34 mouse cellular contexts compared by ENCODE assay signal in genomic region chr3:36501546-36501945, GRCm38 (mm10). TPM values are rescaled to one million over a fixed set of nuclear protein-coding genes. Genes with fewer than 3 reads are reported as not detected.
"Had no signal": no experiment of that assay in that cellular context is flagged by ENCODE, and none has a peak within 500 bp of the region (broad histone marks: within the 10 kb centered on the region; RNA-seq: fewer than 3 reads in every experiment).

No protein-coding gene starts in this region.

- H3K9me3 ChIP-seq: embryonic facial prominence, embryonic 10.5 days; embryonic facial prominence, embryonic 12.5 days; embryonic facial prominence, embryonic 13.5 days; embryonic facial prominence, embryonic 15.5 days; forebrain, embryonic 10.5 days; forebrain, embryonic 12.5 days; forebrain, embryonic 13.5 days; forebrain, embryonic 15.5 days had no signal

- H3K4me1 ChIP-seq: embryonic facial prominence, embryonic 12.5 days; embryonic facial prominence, embryonic 13.5 days; forebrain, embryonic 15.5 days had no signal

- H3K4me2 ChIP-seq: embryonic facial prominence, embryonic 12.5 days; embryonic facial prominence, embryonic 13.5 days; embryonic facial prominence, embryonic 15.5 days; forebrain, embryonic 12.5 days; forebrain, embryonic 13.5 days; forebrain, embryonic 15.5 days had no signal

- H3K27ac ChIP-seq: embryonic facial prominence, embryonic 10.5 days; embryonic facial prominence, embryonic 12.5 days; embryonic facial prominence, embryonic 13.5 days; embryonic facial prominence, embryonic 15.5 days; forebrain, embryonic 10.5 days; forebrain, embryonic 12.5 days; forebrain, embryonic 13.5 days; forebrain, embryonic 15.5 days; gastrocnemius, adult 2 months; heart, adult 2 months had no signal

- H3K4me3 ChIP-seq: embryonic facial prominence, embryonic 10.5 days; embryonic facial prominence, embryonic 12.5 days; embryonic facial prominence, embryonic 13.5 days; embryonic facial prominence, embryonic 15.5 days; erythroblast, embryonic 14.5 days; forebrain, embryonic 10.5 days; forebrain, embryonic 12.5 days; forebrain, embryonic 13.5 days; forebrain, embryonic 15.5 days; gastrocnemius, adult 2 months; heart, adult 2 months had no signal

- H3K9ac ChIP-seq: embryonic facial prominence, embryonic 12.5 days; embryonic facial prominence, embryonic 13.5 days; embryonic facial prominence, embryonic 15.5 days; forebrain, embryonic 12.5 days; forebrain, embryonic 13.5 days; forebrain, embryonic 15.5 days; forebrain, postnatal 0 days had no signal

- ATAC-seq: forebrain, embryonic 13.5 days; forebrain, embryonic 14.5 days; forebrain, embryonic 15.5 days; forebrain, embryonic 16.5 days; forebrain, postnatal 0 days had no signal

- H3K27me3 ChIP-seq: embryonic facial prominence, embryonic 12.5 days; embryonic facial prominence, embryonic 15.5 days; forebrain, embryonic 12.5 days; forebrain, embryonic 13.5 days; forebrain, embryonic 15.5 days had no signal

- DNase-seq: cerebellum, adult 8-10 months; cerebellum, adult 9-10 months; cerebellum, adult 9-11 months; cerebellum, postnatal 10 days; cerebellum, postnatal 14 days; cerebellum, postnatal 25 days; cerebellum, postnatal 36 days; embryo, embryonic 11 days; forebrain, postnatal 0 days; gastrocnemius, adult 2 months; gastrocnemius, postnatal 10 days; gastrocnemius, postnatal 14 days; gastrocnemius, postnatal 25 days; gastrocnemius, postnatal 36 days; heart, adult 18-20 months; heart, adult 2 months had no signal

- H3K36me3 ChIP-seq: embryonic facial prominence, embryonic 10.5 days; embryonic facial prominence, embryonic 12.5 days; embryonic facial prominence, embryonic 13.5 days; embryonic facial prominence, embryonic 15.5 days; forebrain, embryonic 10.5 days; forebrain, embryonic 12.5 days; forebrain, embryonic 15.5 days had no signal

RNA-seq across cellular contexts. Expression of gene Gm11549, which starts 20.1 kb away (rescaled TPM):
- total RNA-seq: common myeloid progenitor, adult 5-6 weeks; gastrocnemius, adult 18-20 months; gastrocnemius, adult 2 months; gastrocnemius, adult 8-10 months; gastrocnemius, postnatal 25 days; gastrocnemius, postnatal 36 days; granulocyte monocyte progenitor cell, adult 5-6 weeks; heart, adult 18-20 months; heart, adult 2 months; heart, adult 8-10 months had no signal
- polyA plus RNA-seq: embryonic facial prominence, embryonic 10.5 days; erythroblast, embryonic 14.5 days; gonadal fat pad, adult 2 months; heart, adult 2 months had no signal

RNA-seq across cellular contexts. Expression of gene 1810062G17Rik, which starts 25.8 kb away (rescaled TPM):
- total RNA-seq: common myeloid progenitor, adult 5-6 weeks; forebrain, postnatal 0 days; gastrocnemius, adult 18-20 months; gastrocnemius, adult 2 months; gastrocnemius, adult 8-10 months; gastrocnemius, postnatal 25 days; heart, adult 18-20 months; heart, adult 2 months had no signal
- polyA plus RNA-seq: erythroblast, embryonic 14.5 days; forebrain, embryonic 14.5 days; forebrain, embryonic 15.5 days; forebrain, embryonic 16.5 days; frontal cortex, adult 2 months had no signal
